Mouse (Mus musculus) liver, postnatal 0 days (tissue): Measurements from ENCODE around the gene Pgpep1l. TPM values are rescaled to one million over a fixed set of nuclear protein-coding genes. Genes with fewer than 3 reads are reported as not detected.

Experiments
- ATAC-seq: fragments of 200-750 bp; cut with Nextera tagmentation; 2 replicates; pipeline ENCODE4 v1.8.0; 2017; ENCODE audit warnings: mild to moderate bottlenecking, moderate library complexity
- DNase-seq: peaks from one replicate; pipeline ENCODE4 v3.0.0-alpha.2; 2016
- H3K27ac ChIP-seq: fragments of 300-500 bp; sonication (generic); 2 replicates; pipeline ENCODE4 v1.5.1; 2014; ENCODE audit warnings: antibody characterized with exemption, moderate library complexity, mild to moderate bottlenecking, low read depth
- H3K27me3 ChIP-seq: fragments of 300-500 bp; sonication (generic); 2 replicates; pipeline ENCODE4 v1.6.1; 2014; ENCODE audit warnings: low read length, control low read depth, mixed read lengths; ENCODE audit not compliant: insufficient read depth
- H3K36me3 ChIP-seq: fragments of 300-500 bp; sonication (generic); replicated peaks from 2 replicates; pipeline ENCODE4 v1.6.1; 2014; ENCODE audit warnings: mild to moderate bottlenecking, control low read depth, low read length, moderate library complexity, mixed read lengths; ENCODE audit not compliant: insufficient read depth
- H3K4me1 ChIP-seq: fragments of 300-500 bp; sonication (generic); 2 replicates; pipeline ENCODE4 v1.6.1; 2014; ENCODE audit warnings: antibody characterized with exemption, mild to moderate bottlenecking, control low read depth; ENCODE audit not compliant: insufficient read depth
- H3K4me2 ChIP-seq: fragments of 300-500 bp; sonication (generic); 2 replicates; pipeline ENCODE4 v1.6.1; 2014; ENCODE audit warnings: low read depth, mild to moderate bottlenecking, low read length, moderate library complexity, mixed read lengths
- H3K4me3 ChIP-seq: fragments of 300-500 bp; sonication (generic); 2 replicates; pipeline ENCODE4 v1.5.1; 2014; ENCODE audit warnings: low read depth, low read length
- H3K9ac ChIP-seq: fragments of 300-500 bp; sonication (generic); replicated peaks from 2 replicates; pipeline ENCODE4 v1.6.1; 2014; ENCODE audit warnings: mild to moderate bottlenecking, moderate library complexity
- H3K9me3 ChIP-seq: fragments of 300-500 bp; sonication (generic); 2 replicates; pipeline ENCODE4 v1.6.1; 2016; ENCODE audit warnings: mild to moderate bottlenecking, control low read depth, low read length, mixed read lengths
- CTCF ChIP-seq: sonication (generic); IDR thresholded peaks from 2 replicates; pipeline ENCODE4 v1.5.1; 2016; ENCODE audit warnings: antibody characterized with exemption, low read depth
- EP300 ChIP-seq: IDR thresholded peaks from 2 replicates; pipeline ENCODE4 v1.6.1; 2016; ENCODE audit warnings: antibody characterized with exemption, low read depth, mild to moderate bottlenecking
- WGBS: fragments of 180-500 bp; shearing (Covaris S2); extraction: QIAGEN DNeasy Blood & Tissue Kit; methylation state at CpG from one replicate; pipeline ENCODE4 v1.1.7; 2014; ENCODE audit not compliant: insufficient replicate concordance; 5-methylcytosine and 5-hydroxymethylcytosine counted together
- polyA plus RNA-seq: library from polyadenylated mRNA; unstranded; fragments of >200 nt; fragmentation: Nextera tagmentation; extraction: Ambion mirVana; gene quantifications from 2 replicates; pipeline ENCODE4 v1.2.1, GENCODE M21; 2015

The Pgpep1l gene
- polyA plus RNA-seq, 1 experiment from 2014 or later, result not detected

DNA sequence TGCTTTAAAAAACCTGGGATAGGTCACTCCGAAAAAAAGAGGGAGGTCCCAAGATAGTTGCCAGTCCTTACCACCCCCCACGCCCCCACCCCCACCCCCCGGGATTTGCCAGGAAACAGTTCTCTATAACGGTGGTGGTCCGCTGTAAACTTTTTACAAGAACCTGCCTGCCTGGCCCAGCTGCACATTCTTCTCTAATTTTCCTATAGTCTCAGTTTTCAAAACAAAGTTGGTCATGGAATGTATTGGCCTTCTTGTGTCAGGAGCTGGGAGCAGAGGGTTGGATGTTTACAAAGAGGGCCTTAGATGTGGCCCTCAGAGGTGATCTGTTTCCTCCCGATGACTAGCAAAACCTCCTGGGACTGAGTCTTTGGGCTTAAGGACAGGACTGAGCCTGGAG, 39.7 kb upstream of the Pgpep1l start:
- no peak for ATAC-seq

DNA sequence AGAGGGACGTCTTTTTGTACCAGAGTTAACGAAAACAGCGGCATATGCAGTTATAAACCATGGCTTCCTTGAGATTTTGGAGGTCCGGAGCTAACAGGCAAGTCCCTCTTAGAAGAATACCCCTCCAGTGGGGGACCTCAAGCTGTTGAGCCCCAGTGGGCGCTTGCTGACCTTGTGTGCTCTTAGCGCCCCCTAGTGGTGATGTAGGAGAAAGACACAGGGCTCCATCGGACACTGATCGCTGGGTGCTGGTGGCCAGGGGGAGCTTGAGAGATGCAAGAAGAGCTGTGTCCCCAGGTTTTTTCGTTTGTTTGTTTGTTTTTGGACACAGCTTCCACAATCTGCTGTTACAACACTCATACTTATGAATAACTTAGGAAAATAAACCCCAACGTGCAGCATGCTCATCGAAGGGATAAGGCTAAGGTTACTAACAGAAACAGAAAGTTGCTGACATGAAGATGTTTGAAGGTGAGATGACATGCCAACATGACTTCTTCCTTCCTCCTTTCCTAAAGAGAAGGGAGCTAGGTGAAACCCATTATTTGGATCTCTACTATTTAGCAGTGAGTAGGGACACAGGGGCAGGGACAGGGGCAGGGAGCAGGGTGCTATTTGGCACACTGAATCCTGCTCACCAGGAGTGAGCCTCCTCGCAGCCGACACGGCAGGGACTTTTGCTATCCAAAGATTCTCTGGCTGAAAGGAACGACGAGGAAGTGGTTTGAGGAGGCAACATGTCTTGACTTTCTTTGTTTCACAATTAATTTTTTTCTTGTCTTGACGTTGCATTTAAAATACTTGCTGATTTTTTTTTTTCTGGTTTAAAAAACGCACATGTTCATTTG, 38.8 kb upstream of the Pgpep1l start:
- DNase-seq (peak; percentile 74), ATAC-seq (peak; percentile 60; the same call in 1 of the 2 replicates)
- peak overlapping the region; percentile 57 for H3K4me2 ChIP-seq
- no peak overlapping the region for H3K9ac ChIP-seq
- no peaks in the 10 kb centered on the region for H3K9me3 ChIP-seq
- H3K27me3 ChIP-seq, result no peaks in the 10 kb centered on the region
- H3K4me3 ChIP-seq, result peak overlapping the region; percentile 34
- no peak overlapping the region for H3K27ac ChIP-seq
- peak; percentile 96 for TF ChIP-seq CTCF
- no peak for TF ChIP-seq EP300
- no peaks in the 10 kb centered on the region for H3K36me3 ChIP-seq
- WGBS, result 22% methylated on average over 18 of the region's 18 CpGs
- H3K4me1 ChIP-seq, result peaks cover 7% of the 10 kb centered on the region; the same call in 1 of the 2 replicates

More for the DNA sequence above, 39.7 kb upstream of the Pgpep1l start:
- TF ChIP-seq CTCF (no peak), EP300 (no peak)
- H3K27ac ChIP-seq, result no peak overlapping the region
- no peak overlapping the region for H3K4me2 ChIP-seq
- no peak for DNase-seq
- H3K4me3 ChIP-seq, result no peak overlapping the region
- H3K9me3 ChIP-seq, result no peaks in the 10 kb centered on the region
- no peak overlapping the region for H3K9ac ChIP-seq
- WGBS, result 60% methylated on average over 6 of the region's 6 CpGs
- no peaks in the 10 kb centered on the region for H3K27me3 ChIP-seq
- H3K4me1 ChIP-seq, result peaks cover 7% of the 10 kb centered on the region; the same call in 1 of the 2 replicates
- H3K36me3 ChIP-seq, result no peaks in the 10 kb centered on the region

DNA sequence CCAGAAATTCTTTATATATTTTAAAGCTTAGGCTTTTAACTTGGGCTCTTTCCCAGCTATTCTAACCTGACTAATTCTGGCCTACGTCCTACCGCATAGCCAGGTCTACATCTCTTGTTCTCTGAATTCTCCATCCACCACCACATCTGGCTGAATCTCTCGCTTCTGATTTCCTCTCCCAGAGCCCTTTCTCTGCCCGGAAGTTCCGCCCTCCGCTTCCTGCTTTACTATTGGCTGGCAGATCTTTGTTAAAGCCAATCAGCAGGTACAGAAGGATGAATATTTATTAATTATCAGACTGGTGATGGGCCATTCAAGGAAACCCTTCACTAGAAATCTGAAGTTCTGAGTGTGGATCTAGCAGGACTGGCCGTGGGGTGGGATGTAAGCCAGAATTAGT, 37.1 kb upstream of the Pgpep1l start:
- Histone ChIP-seq H3K36me3 (no peaks in the 10 kb centered on the region), H3K27ac (no peak overlapping the region), H3K9me3 (no peaks in the 10 kb centered on the region), H3K27me3 (no peaks in the 10 kb centered on the region), H3K4me1 (no peaks in the 10 kb centered on the region), H3K4me3 (no peak overlapping the region), H3K9ac (no peak overlapping the region), H3K4me2 (no peak overlapping the region)
- TF ChIP-seq EP300 (no peak), CTCF (no peak)
- DNase-seq (no peak), ATAC-seq (no peak)
- 67% methylated on average over 7 of the region's 7 CpGs for WGBS

DNA sequence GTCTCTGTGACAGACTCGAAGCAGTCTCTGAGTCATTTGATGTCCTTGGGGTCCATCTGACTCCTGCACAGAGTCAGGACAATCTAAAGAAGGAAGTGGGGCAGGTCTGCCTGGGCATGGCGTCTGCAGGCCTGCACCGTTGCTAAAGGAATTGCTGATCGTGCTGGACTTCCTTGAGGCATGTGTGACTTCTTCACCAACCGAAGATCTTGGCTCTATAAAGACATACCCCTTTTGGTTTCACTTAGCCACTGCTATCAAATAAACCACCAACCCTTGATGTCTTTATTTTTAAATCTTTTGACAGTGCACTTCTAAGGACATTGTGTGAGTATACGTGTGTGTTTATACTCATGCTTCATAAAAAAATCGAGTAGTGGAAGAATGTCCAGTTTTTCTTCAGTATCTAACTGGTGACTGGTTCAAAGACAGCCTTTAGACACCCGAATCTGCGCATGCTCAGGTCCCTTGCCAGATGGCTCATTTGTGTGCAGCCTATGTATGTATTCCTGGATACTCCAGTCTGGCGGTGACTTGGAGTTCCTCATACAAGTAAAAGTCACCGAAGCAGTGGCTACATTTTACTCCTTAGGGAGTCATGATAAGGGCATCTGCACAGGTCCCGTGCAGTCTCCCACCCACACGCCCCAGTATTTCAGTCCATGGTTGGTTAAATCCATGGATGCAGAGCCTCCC, 34.5 kb upstream of the Pgpep1l start:
- Histone ChIP-seq H3K36me3 (no peaks in the 10 kb centered on the region), H3K4me3 (no peak overlapping the region), H3K9ac (no peak overlapping the region), H3K9me3 (no peaks in the 10 kb centered on the region), H3K27me3 (no peaks in the 10 kb centered on the region), H3K4me2 (no peak overlapping the region), H3K27ac (no peak overlapping the region), H3K4me1 (no peaks in the 10 kb centered on the region)
- 66% methylated on average over 13 of the region's 13 CpGs for WGBS
- no peak for DNase-seq
- TF ChIP-seq CTCF (no peak), EP300 (no peak)
- no peak for ATAC-seq

DNA sequence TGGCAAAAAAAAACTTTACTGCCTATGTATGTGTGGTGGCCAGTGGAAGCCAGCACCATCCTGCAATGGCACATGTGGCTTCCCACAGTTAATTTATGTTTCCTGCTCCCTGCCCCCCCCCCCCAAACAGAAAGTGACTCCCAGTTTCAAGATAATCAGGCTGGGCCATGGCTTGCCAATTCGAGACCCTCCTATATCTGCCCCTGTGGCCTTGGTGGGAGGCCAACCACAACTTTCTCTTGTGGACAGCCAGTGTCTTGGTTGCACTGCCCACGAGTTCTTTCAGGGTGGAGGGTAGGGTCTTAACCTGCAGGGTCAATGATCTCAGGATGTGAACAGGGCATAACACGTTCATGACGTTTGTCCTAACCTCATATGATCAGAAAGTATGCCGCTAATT, 32.5 kb upstream of the Pgpep1l start:
- no peak for TF ChIP-seq EP300
- H3K27me3 ChIP-seq, result no peaks in the 10 kb centered on the region
- ATAC-seq, result no peak
- H3K9me3 ChIP-seq, result no peaks in the 10 kb centered on the region
- WGBS, result 78% methylated on average over 5 of the region's 5 CpGs
- no peak overlapping the region for H3K27ac ChIP-seq
- H3K4me3 ChIP-seq, result no peak overlapping the region
- DNase-seq, result no peak
- H3K36me3 ChIP-seq, result no peaks in the 10 kb centered on the region
- no peaks in the 10 kb centered on the region for H3K4me1 ChIP-seq
- no peak overlapping the region for H3K4me2 ChIP-seq
- no peak overlapping the region for H3K9ac ChIP-seq

DNA sequence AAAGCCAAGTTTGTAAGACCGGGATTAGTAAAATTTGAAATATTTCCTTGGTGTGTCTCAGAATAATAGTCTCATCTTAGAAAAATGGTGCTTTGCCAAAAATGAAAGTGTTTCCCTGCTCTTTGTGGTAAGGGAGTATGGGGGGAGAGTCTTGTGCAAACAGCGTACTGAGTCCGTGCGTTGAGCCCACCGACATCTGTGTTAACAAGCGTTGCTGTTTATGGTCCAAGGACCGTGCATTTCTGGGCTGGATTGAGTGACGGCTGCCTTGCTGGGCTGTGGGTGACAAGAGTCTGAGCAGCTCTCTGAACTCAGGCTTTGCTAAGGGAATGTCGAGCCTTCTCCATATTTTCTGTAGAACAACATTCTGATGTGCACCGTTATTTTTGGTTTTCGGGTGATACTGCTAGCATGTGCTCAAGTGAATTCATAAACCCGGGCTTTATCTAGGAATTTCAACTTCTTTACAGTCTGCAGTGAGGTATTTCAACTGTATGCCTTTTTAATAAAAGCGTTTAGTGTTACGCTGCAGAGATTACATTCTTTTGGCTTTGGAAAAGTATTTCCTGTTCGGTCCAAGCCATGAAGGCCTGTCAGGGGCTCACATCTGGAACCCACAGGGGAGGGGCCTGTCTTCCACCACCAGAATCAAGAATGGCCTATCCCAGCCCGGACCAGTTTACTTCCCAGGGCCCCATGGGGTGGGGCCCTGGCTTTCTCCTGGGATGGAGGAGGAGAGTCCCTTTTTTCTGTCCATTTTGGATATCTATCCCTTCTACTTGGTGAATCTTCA, 30.2 kb upstream of the Pgpep1l start:
- no peaks in the 10 kb centered on the region for H3K4me1 ChIP-seq
- no peak overlapping the region for H3K4me3 ChIP-seq
- no peak overlapping the region for H3K9ac ChIP-seq
- WGBS, result 72% methylated on average over 16 of the region's 16 CpGs
- ATAC-seq (no peak), DNase-seq (no peak)
- no peaks in the 10 kb centered on the region for H3K9me3 ChIP-seq
- H3K4me2 ChIP-seq, result no peak overlapping the region
- H3K36me3 ChIP-seq, result no peaks in the 10 kb centered on the region
- no peak for TF ChIP-seq CTCF
- no peak for TF ChIP-seq EP300
- no peak overlapping the region for H3K27ac ChIP-seq
- no peaks in the 10 kb centered on the region for H3K27me3 ChIP-seq
